ENCODE assay signal across 7 mouse cellular contexts in genomic region chr9:108991428-108992084, GRCm38 (mm10). TPM values are rescaled to one million over a fixed set of nuclear protein-coding genes. Genes with fewer than 3 reads are reported as not detected.
DNase-seq lines count a peak whose midpoint lies in the region; ATAC-seq lines count a peak whose summit lies in the region.

Gene Pfkfb4 (plus strand): TSS chr9:108991778.

- intact Hi-C loops in gastrocnemius, postnatal 36 days (cut with DNase I), result no loop called here
- intact Hi-C loops in left cerebral cortex, postnatal 25 days (cut with DNase I), result loop anchor here (2.0 kb wide), 1 partner anchor 55 kb away; the partner anchor contains the start of gene Uqcrc1

- no peaks in the 10 kb centered on the region for H3K27me3 ChIP-seq in intestine, embryonic 15.5 days (replicated peaks)
- H3K27me3 ChIP-seq in midbrain, embryonic 10.5 days (ENCODE audit: low read depth, poor library complexity, severe bottlenecking), result no peaks in the 10 kb centered on the region

- peak within 1 kb of the TSS; percentile 90 for H3K27ac ChIP-seq in intestine, embryonic 15.5 days
- H3K27ac ChIP-seq in midbrain, embryonic 10.5 days (replicated peaks), result peak within 1 kb of the TSS; percentile 90

- no peaks in the 10 kb centered on the region for H3K9me3 ChIP-seq in intestine, embryonic 15.5 days
- H3K9me3 ChIP-seq in midbrain, embryonic 10.5 days (replicated peaks), result no peaks in the 10 kb centered on the region

- 1% methylated on average over 31 of the region's 31 CpGs for WGBS in intestine, embryonic 15.5 days
- WGBS in midbrain, embryonic 10.5 days, result 2% methylated on average over 31 of the region's 31 CpGs

- peak within 1 kb of the TSS; percentile 56 for H3K4me3 ChIP-seq in intestine, embryonic 15.5 days (replicated peaks)
- peak within 1 kb of the TSS; percentile 61 for H3K4me3 ChIP-seq in midbrain, embryonic 10.5 days

- H3K4me1 ChIP-seq in intestine, embryonic 15.5 days (replicated peaks), result peaks cover 47% of the 10 kb centered on the region
- peaks cover 32% of the 10 kb centered on the region for H3K4me1 ChIP-seq in midbrain, embryonic 10.5 days

- no peaks in the 10 kb centered on the region for H3K36me3 ChIP-seq in intestine, embryonic 15.5 days
- no peaks in the 10 kb centered on the region for H3K36me3 ChIP-seq in midbrain, embryonic 10.5 days

- peak; percentile 94 for ATAC-seq in intestine, embryonic 15.5 days

- DNase-seq in adrenal gland, adult 2 months, result peak; percentile 98
- DNase-seq in embryo, embryonic 11.5 days (ENCODE audit: low read depth, low spot score), result peak; percentile 96
- DNase-seq in gastrocnemius, postnatal 36 days, result peak; percentile 82 to 92
- DNase-seq in left cerebral cortex, postnatal 25 days (ENCODE audit: low spot score in 2 of 2), result peak; percentile 93 to 99
- DNase-seq in midbrain, embryonic 10.5 days (ENCODE audit: low spot score), result peak; percentile 95
- DNase-seq in right cerebral cortex, postnatal 4 days, result peak; percentile 85

- H3K4me2 ChIP-seq in intestine, embryonic 15.5 days (replicated peaks), result peak within 1 kb of the TSS; percentile 89

- H3K9ac ChIP-seq in intestine, embryonic 15.5 days, result peak within 1 kb of the TSS; percentile 64

RNA-seq across cellular contexts. Expression of gene Pfkfb4, which starts in this region (rescaled TPM):
- 1 to 10 TPM; 5.5 to 8.7 TPM for total RNA-seq in adrenal gland, adult 2 months (2021)
- 10.6 and 14.1 TPM in 2 replicates for polyA plus RNA-seq in adrenal gland, adult 2 months (2012; rRNA removed)
- 10 to 100 TPM; 37.3 to 46.3 TPM for total RNA-seq in gastrocnemius, postnatal 36 days (2021)
- 11.5 and 17.0 TPM in 2 replicates for polyA plus RNA-seq in intestine, embryonic 15.5 days (2015; fragmentation: Nextera tagmentation; extraction: Ambion mirVana)
- total RNA-seq in left cerebral cortex, postnatal 25 days (2021), result 10 to 100 TPM; 12.5 to 15.5 TPM
- 11.9 and 13.9 TPM in 2 replicates for polyA plus RNA-seq in midbrain, embryonic 10.5 days (2016; fragmentation: Nextera tagmentation; extraction: Ambion mirVana)

Comparison
In these comparisons a context has a peak if more than half of its experiments do, and no peak if none do; other contexts are left out.
1. Peak in every context shown above with its lines: DNase-seq, ATAC-seq, H3K4me3 ChIP-seq and H3K27ac ChIP-seq.